Mouse (Mus musculus) kidney, adult 2 months (tissue): ENCODE measurements around the gene Atxn1.

ENCODE experiments used
- CTCF ChIP-seq: fragments of 200-500 bp; conservative IDR thresholded peaks from 2 replicates; pipeline ENCODE4 v1.5.1; 2011; ENCODE audit warnings: low read depth, mild to moderate bottlenecking, control low read depth, low read length, moderate library complexity, mixed read lengths; ENCODE audit not compliant: insufficient read depth, insufficient read length
- POLR2A ChIP-seq: fragments of 200-500 bp; IDR thresholded peaks from one replicate; pipeline ENCODE4 v1.6.1; 2011; ENCODE audit warnings: low read depth, low read length, control low read depth

- no peak for TF ChIP-seq CTCF
- no peak for TF ChIP-seq POLR2A
These were observed 137.7 kb downstream of the Atxn1 start for GRCm38 (mm10) chr13:45827046-45827596.
